Comparison of ENCODE assay signal across 10 mouse cellular contexts in genomic region chr9:90237232-90238062, GRCm38 (mm10). TPM values are rescaled to one million over a fixed set of nuclear protein-coding genes. Genes with fewer than 3 reads are reported as not detected.
A peak's percentile ranks its signal among the peaks of the same experiment; 100 is the strongest.
DNase-seq lines count a peak whose midpoint lies in the region; ATAC-seq and TF ChIP-seq lines count a peak whose summit lies in the region.
"Had no signal": no experiment of that assay in that cellular context is flagged by ENCODE, and none has a peak within 500 bp of the region (broad histone marks: within the 10 kb centered on the region; RNA-seq: fewer than 3 reads in every experiment).

No protein-coding gene starts in this region.

- TF ChIP-seq CTCF in forebrain, postnatal 0 days (IDR thresholded peaks at IDR 0.05; ENCODE audit: low read depth) = no peak
- TF ChIP-seq CTCF in stomach, postnatal 0 days (IDR thresholded peaks at IDR 0.05; ENCODE audit: low read depth) = no peak
- peak; percentile 51 for TF ChIP-seq CTCF in liver, postnatal 0 days (IDR thresholded peaks at IDR 0.05; ENCODE audit: low read depth)

- 90% methylated on average over 9 of the region's 9 CpGs for WGBS in forebrain, embryonic 11.5 days
- WGBS in forebrain, postnatal 0 days = 91% methylated on average over 9 of the region's 9 CpGs
- 72% methylated on average over 9 of the region's 9 CpGs for WGBS in stomach, embryonic 14.5 days
- WGBS in stomach, postnatal 0 days = 71% methylated on average over 9 of the region's 9 CpGs
- 36% methylated on average over 9 of the region's 9 CpGs for WGBS in liver, postnatal 0 days (ENCODE audit: insufficient replicate concordance)

- no peaks in the 10 kb centered on the region for H3K36me3 ChIP-seq in forebrain, embryonic 11.5 days (ENCODE audit: control insufficient read depth, insufficient read depth, low read length)
- 0 out of 2 replicates have a peak, but pooled peaks cover 10% of the 10 kb centered on the region for H3K36me3 ChIP-seq in forebrain, postnatal 0 days (ENCODE audit: insufficient read depth)
- no peaks in the 10 kb centered on the region for H3K36me3 ChIP-seq in stomach, embryonic 14.5 days (ENCODE audit: control insufficient read depth, insufficient read depth, low read length)
- H3K36me3 ChIP-seq in stomach, postnatal 0 days (ENCODE audit: control insufficient read depth, insufficient read depth, low read length) = peaks cover 2% of the 10 kb centered on the region; the same call in 1 of the 2 replicates
- H3K36me3 ChIP-seq in liver, postnatal 0 days (replicated peaks; ENCODE audit: insufficient read depth, low read length) = peaks cover 47% of the 10 kb centered on the region

- no peak overlapping the region for H3K27ac ChIP-seq in forebrain, embryonic 11.5 days (ENCODE audit: low read depth, low read length)
- H3K27ac ChIP-seq in forebrain, postnatal 0 days (ENCODE audit: low read depth, low read length) = no peak overlapping the region
- no peak overlapping the region for H3K27ac ChIP-seq in stomach, embryonic 14.5 days (ENCODE audit: low read length)
- no peak overlapping the region for H3K27ac ChIP-seq in stomach, postnatal 0 days (replicated peaks)
- peak overlapping the region; percentile 96 for H3K27ac ChIP-seq in liver, postnatal 0 days (ENCODE audit: low read depth)

- H3K4me3 ChIP-seq in forebrain, embryonic 11.5 days (ENCODE audit: low read depth, low read length) = no peak overlapping the region
- H3K4me3 ChIP-seq in forebrain, postnatal 0 days (ENCODE audit: low read depth, low read length) = no peak overlapping the region
- H3K4me3 ChIP-seq in stomach, embryonic 14.5 days (ENCODE audit: low read depth, low read length) = no peak overlapping the region
- H3K4me3 ChIP-seq in stomach, postnatal 0 days (ENCODE audit: low read depth, low read length) = no peak overlapping the region
- H3K4me3 ChIP-seq in liver, postnatal 0 days (ENCODE audit: low read depth, low read length) = peak overlapping the region; percentile 19

- H3K9ac ChIP-seq in forebrain, embryonic 11.5 days (ENCODE audit: low read length) = no peak overlapping the region
- no peak overlapping the region for H3K9ac ChIP-seq in forebrain, postnatal 0 days
- H3K9ac ChIP-seq in stomach, embryonic 14.5 days (replicated peaks; ENCODE audit: low read depth, low read length) = no peak overlapping the region
- no peak overlapping the region for H3K9ac ChIP-seq in stomach, postnatal 0 days (ENCODE audit: low read length)
- H3K9ac ChIP-seq in liver, postnatal 0 days (replicated peaks) = peak overlapping the region; percentile 55

- no peak for DNase-seq in forebrain, embryonic 11.5 days (ENCODE audit: low spot score)
- DNase-seq in forebrain, postnatal 0 days = no peak
- DNase-seq in stomach, postnatal 0 days (ENCODE audit: low spot score) = no peak
- DNase-seq in liver, postnatal 0 days = peak; percentile 65
- no peak for DNase-seq in left cerebral cortex, adult 11 months (ENCODE audit: low spot score)
- no peak for DNase-seq in left cerebral cortex, adult 18-20 months (ENCODE audit: low spot score in 2 of 2)
- DNase-seq: B cell, adult 2 months; gastrocnemius, postnatal 36 days had no signal

- H3K27me3 ChIP-seq in forebrain, embryonic 11.5 days (ENCODE audit: control insufficient read depth, insufficient read depth, low read length) = no peaks in the 10 kb centered on the region
- no peaks in the 10 kb centered on the region for H3K27me3 ChIP-seq in forebrain, postnatal 0 days (ENCODE audit: insufficient read depth, low read length)
- H3K27me3 ChIP-seq in stomach, embryonic 14.5 days (ENCODE audit: control insufficient read depth, insufficient read depth, low read length) = no peaks in the 10 kb centered on the region
- H3K27me3 ChIP-seq in stomach, postnatal 0 days (ENCODE audit: control insufficient read depth, insufficient read depth, low read length) = no peaks in the 10 kb centered on the region
- no peaks in the 10 kb centered on the region for H3K27me3 ChIP-seq in liver, postnatal 0 days (ENCODE audit: insufficient read depth, low read length)

- no peaks in the 10 kb centered on the region for H3K9me3 ChIP-seq in forebrain, embryonic 11.5 days (ENCODE audit: control insufficient read depth, low read length)
- no peaks in the 10 kb centered on the region for H3K9me3 ChIP-seq in forebrain, postnatal 0 days (ENCODE audit: low read length)
- H3K9me3 ChIP-seq in stomach, embryonic 14.5 days (ENCODE audit: control insufficient read depth, low read depth, low read length) = no peaks in the 10 kb centered on the region
- no peaks in the 10 kb centered on the region for H3K9me3 ChIP-seq in stomach, postnatal 0 days (ENCODE audit: control insufficient read depth, low read length)
- H3K9me3 ChIP-seq in liver, postnatal 0 days (ENCODE audit: low read length) = no peaks in the 10 kb centered on the region

- no peak overlapping the region for H3K4me2 ChIP-seq in forebrain, embryonic 11.5 days (ENCODE audit: low read depth, low read length, severe bottlenecking)
- no peak overlapping the region for H3K4me2 ChIP-seq in forebrain, postnatal 0 days (ENCODE audit: low read depth)
- H3K4me2 ChIP-seq in stomach, embryonic 14.5 days (replicated peaks; ENCODE audit: low read depth, low read length) = no peak overlapping the region
- no peak overlapping the region for H3K4me2 ChIP-seq in stomach, postnatal 0 days (replicated peaks; ENCODE audit: low read depth)
- H3K4me2 ChIP-seq in liver, postnatal 0 days (ENCODE audit: low read depth, low read length) = peak overlapping the region; percentile 63

- no peak for TF ChIP-seq EP300 in stomach, postnatal 0 days (optimal IDR thresholded peaks at IDR 0.05)
- TF ChIP-seq EP300 in liver, postnatal 0 days (IDR thresholded peaks at IDR 0.05; ENCODE audit: low read depth) = peak; percentile 97

- 0 out of 2 replicates have a peak, but pooled peaks have one; percentile 48 for ATAC-seq in forebrain, embryonic 11.5 days (replicated peaks; ENCODE audit: low FRiP score)
- no peak for ATAC-seq in forebrain, postnatal 0 days
- ATAC-seq in stomach, embryonic 14.5 days (ENCODE audit: insufficient number of reproducible peaks, insufficient read depth, low FRiP score, low read depth) = peak; percentile 73; the same call in 1 of the 2 replicates
- no peak for ATAC-seq in stomach, postnatal 0 days (ENCODE audit: low FRiP score, low TSS enrichment)
- peak; percentile 92 for ATAC-seq in liver, postnatal 0 days
- no peak for ATAC-seq in frontal cortex, adult (ENCODE audit: low TSS enrichment)

- no peaks in the 10 kb centered on the region for H3K4me1 ChIP-seq in forebrain, embryonic 11.5 days (replicated peaks; ENCODE audit: control insufficient read depth, insufficient read depth, low read length)
- H3K4me1 ChIP-seq in forebrain, postnatal 0 days (ENCODE audit: insufficient read depth) = no peaks in the 10 kb centered on the region
- H3K4me1 ChIP-seq in stomach, embryonic 14.5 days (ENCODE audit: control insufficient read depth, insufficient read depth, low read length) = peaks cover 2% of the 10 kb centered on the region; the same call in 1 of the 2 replicates
- no peaks in the 10 kb centered on the region for H3K4me1 ChIP-seq in stomach, postnatal 0 days (replicated peaks; ENCODE audit: control insufficient read depth, insufficient read depth)
- peaks cover 61% of the 10 kb centered on the region for H3K4me1 ChIP-seq in liver, postnatal 0 days (ENCODE audit: insufficient read depth)

RNA-seq across cellular contexts. Expression of gene Tbc1d2b, which starts 33.2 kb away (rescaled TPM):
- polyA plus RNA-seq in forebrain, embryonic 11.5 days (2014; fragmentation: Nextera tagmentation; extraction: Ambion mirVana) = 11.6 TPM in 2 replicates
- total RNA-seq in forebrain, postnatal 0 days (2014; rRNA removed) = 13.5 and 16.7 TPM in 2 replicates
- polyA plus RNA-seq in forebrain, postnatal 0 days (2015; fragmentation: Nextera tagmentation; extraction: Ambion mirVana) = 3.1 and 4.0 TPM in 2 replicates
- polyA plus RNA-seq in stomach, embryonic 14.5 days (2014; fragmentation: Nextera tagmentation; extraction: Ambion mirVana) = 20.9 and 23.3 TPM in 2 replicates
- polyA plus RNA-seq in stomach, postnatal 0 days (2015; fragmentation: Nextera tagmentation; extraction: Ambion mirVana) = 6.6 and 7.7 TPM in 2 replicates
- 5.1 and 6.2 TPM in 2 replicates for polyA plus RNA-seq in liver, postnatal 0 days (2015; fragmentation: Nextera tagmentation; extraction: Ambion mirVana)
- 10 to 100 TPM; 14.2 to 15.6 TPM for total RNA-seq in left cerebral cortex, adult 18-20 months (2021)

Comparison
In these comparisons a context has a peak if more than half of its experiments do, and no peak if none do; other contexts are left out.
1. ATAC-seq: peak in forebrain, embryonic 11.5 days (single experiment), stomach, embryonic 14.5 days (single experiment) and liver, postnatal 0 days (single experiment); none in forebrain, postnatal 0 days (single experiment), stomach, postnatal 0 days (single experiment) and frontal cortex, adult (single experiment).